Mouse (Mus musculus) CD4-positive, CD25-positive, alpha-beta regulatory T cell, adult 2 months (primary cell): ENCODE data around the gene Rps21.

Experiments
- DNase-seq: peaks from one replicate; pipeline ENCODE4 v3.0.0-alpha.2; 2012; ENCODE audit warnings: low read depth, low spot score

Gene Rps21

GRCm38 (mm10) chr2:180229129-180229528 is 28.0 kb upstream of the Rps21 start:
- DNase-seq: no peak

- no peak for DNase-seq
Measured at GRCm38 (mm10) chr2:180230482-180230881, 26.7 kb upstream of the Rps21 start.

GRCm38 (mm10) chr2:180233101-180233904 is 23.9 kb upstream of the Rps21 start:
- no peak for DNase-seq

GRCm38 (mm10) chr2:180234353-180234752 is 22.8 kb upstream of the Rps21 start:
- no peak for DNase-seq

GRCm38 (mm10) chr2:180234980-180235379 is 22.2 kb upstream of the Rps21 start:
- no peak for DNase-seq

GRCm38 (mm10) chr2:180235788-180236187 is 21.4 kb upstream of the Rps21 start:
- no peak for DNase-seq

- no peak for DNase-seq
Measured at GRCm38 (mm10) chr2:180236500-180236899, 20.7 kb upstream of the Rps21 start.

GRCm38 (mm10) chr2:180236930-180237329 is 20.2 kb upstream of the Rps21 start:
- no peak for DNase-seq

GRCm38 (mm10) chr2:180237601-180238345 is 19.4 kb upstream of the Rps21 start:
- no peak for DNase-seq

GRCm38 (mm10) chr2:180238591-180238990 is 18.6 kb upstream of the Rps21 start:
- DNase-seq: no peak

GRCm38 (mm10) chr2:180243108-180243507 is 14.1 kb upstream of the Rps21 start:
- no peak for DNase-seq

- DNase-seq: peak; percentile 65
Measured at GRCm38 (mm10) chr2:180247916-180248315, 9.3 kb upstream of the Rps21 start.

GRCm38 (mm10) chr2:180248947-180249660 is 8.1 kb upstream of the Rps21 start:
- no peak for DNase-seq

- peak; percentile 93 for DNase-seq
Measured at GRCm38 (mm10) chr2:180250930-180251611, 6.1 kb upstream of the Rps21 start.

- no peak for DNase-seq
Measured at GRCm38 (mm10) chr2:180251838-180252237, 5.3 kb upstream of the Rps21 start.

GRCm38 (mm10) chr2:180254436-180255209 is 2.6 kb upstream of the Rps21 start:
- DNase-seq: no peak

- DNase-seq: no peak
Measured at GRCm38 (mm10) chr2:180255701-180256100, 1.5 kb upstream of the Rps21 start.

GRCm38 (mm10) chr2:180256296-180257000 is 729 bp upstream of the Rps21 start:
- DNase-seq: peak; percentile 32

- no peak for DNase-seq
Measured at GRCm38 (mm10) chr2:180257963-180258865, 1.0 kb downstream of the Rps21 start.
